Mouse (Mus musculus): ENCODE measurements around the gene Meis1. TPM values are rescaled to one million over a fixed set of nuclear protein-coding genes. Genes with fewer than 3 reads are reported as not detected.

Meis1 gene
- total and polyA plus RNA-seq, 3 experiments: 0.19 to 3.6 (median 0.81) TPM

DNA sequence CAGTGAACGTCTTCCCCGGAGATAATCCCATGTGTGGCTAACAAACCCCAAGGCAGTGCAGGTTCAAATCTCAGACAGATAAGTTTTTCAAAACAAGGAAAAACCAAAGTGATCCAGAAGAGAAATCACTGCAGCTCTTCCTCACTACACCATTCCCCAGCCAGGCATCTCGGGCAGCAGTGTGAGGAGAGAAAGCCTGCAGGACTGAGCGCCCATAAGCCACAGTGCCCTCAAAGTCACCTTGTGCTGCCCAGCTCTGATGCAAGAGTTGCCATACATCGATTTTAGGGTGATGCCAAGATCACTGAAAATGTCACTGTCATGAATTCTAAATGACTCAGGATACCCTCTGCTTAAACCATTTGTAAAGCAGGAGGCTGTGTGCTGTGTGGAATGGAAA lies 15.7 kb downstream of the Meis1 start:
- no peaks in the 10 kb centered on the region for H3K4me1 ChIP-seq (ENCODE audit: control insufficient read depth in 1 of 2, insufficient read depth in 2 of 2)
- H3K9ac ChIP-seq (ENCODE audit: insufficient read depth, low read depth): no peak overlapping the region
- in situ Hi-C loops (cut with MboI; ENCODE audit: low pct_ligation_motif_present, low pct_unique_long_range_greater_than_20kb, low sequenced_read_pairs): no loop called here
- dilution Hi-C loops (cut with MboI; ENCODE audit: extremely low pct_ligation_motif_present, extremely low pct_unique_long_range_greater_than_20kb, low sequenced_read_pairs): no loop called here
- no peaks in the 10 kb centered on the region for H3K27me3 ChIP-seq (replicated peaks)
- no peak for DNase-seq (ENCODE audit: extremely low read depth)
- no peak for TF ChIP-seq ETS1 (conservative IDR thresholded peaks at IDR 0.05; ENCODE audit: low read depth, low read length)
- TF ChIP-seq MXI1 (IDR thresholded peaks at IDR 0.05; ENCODE audit: low read depth, low read length): no peak
- TF ChIP-seq USF2 (conservative IDR thresholded peaks at IDR 0.05; ENCODE audit: low read depth, low read length): no peak
- no peak for TF ChIP-seq CTCF (conservative IDR thresholded peaks at IDR 0.05 in 1 of 2, IDR thresholded peaks at IDR 0.05 in 1 of 2; ENCODE audit: low read depth in 2 of 2, low read length in 2 of 2)
- no peak for TF ChIP-seq RAD21 (IDR thresholded peaks at IDR 0.05; ENCODE audit: low read depth, low read length)
- TF ChIP-seq NELFE (IDR thresholded peaks at IDR 0.05; ENCODE audit: low read depth, low read length): no peak
- TF ChIP-seq USF1 (IDR thresholded peaks at IDR 0.05; ENCODE audit: low read depth, low read length): no peak
- H3K4me3 ChIP-seq (replicated peaks in 1 of 3; ENCODE audit: low read depth in 2 of 3, low read length in 2 of 3, poor library complexity in 1 of 3): no peak overlapping the region
- H3K79me2 ChIP-seq (replicated peaks; ENCODE audit: control insufficient read depth, extremely low read depth, insufficient read depth, poor library complexity, severe bottlenecking): no peaks in the 10 kb centered on the region
- no peaks in the 10 kb centered on the region for H3K36me3 ChIP-seq (replicated peaks in 1 of 2; ENCODE audit: control insufficient read depth in 1 of 2, insufficient read depth in 1 of 2, low read length in 1 of 2)
- H3K9me3 ChIP-seq (replicated peaks; ENCODE audit: low read length): no peaks in the 10 kb centered on the region
- H3K4me2 ChIP-seq (ENCODE audit: insufficient read depth, low read depth, poor library complexity, severe bottlenecking): no peak overlapping the region
- no peak overlapping the region for H3K27ac ChIP-seq (ENCODE audit: insufficient read depth, low read depth)

GRCm38 (mm10) chr11:18996767-18997166 lies 22.0 kb downstream of the Meis1 start:
- no peaks in the 10 kb centered on the region for H3K4me1 ChIP-seq (ENCODE audit: control insufficient read depth in 1 of 2, insufficient read depth in 2 of 2)
- H3K9ac ChIP-seq (ENCODE audit: insufficient read depth, low read depth): no peak overlapping the region
- H3K36me3 ChIP-seq (replicated peaks in 1 of 2; ENCODE audit: control insufficient read depth in 1 of 2, insufficient read depth in 1 of 2, low read length in 1 of 2): no peaks in the 10 kb centered on the region
- H3K4me3 ChIP-seq (replicated peaks in 1 of 3; ENCODE audit: low read depth in 2 of 3, low read length in 2 of 3, poor library complexity in 1 of 3): no peak overlapping the region
- no peaks in the 10 kb centered on the region for H3K27me3 ChIP-seq (replicated peaks)
- no peak overlapping the region for H3K27ac ChIP-seq (ENCODE audit: insufficient read depth, low read depth)
- H3K9me3 ChIP-seq (replicated peaks; ENCODE audit: low read length): no peaks in the 10 kb centered on the region
- no peaks in the 10 kb centered on the region for H3K79me2 ChIP-seq (replicated peaks; ENCODE audit: control insufficient read depth, extremely low read depth, insufficient read depth, poor library complexity, severe bottlenecking)
- H3K4me2 ChIP-seq (ENCODE audit: insufficient read depth, low read depth, poor library complexity, severe bottlenecking): no peak overlapping the region
- DNase-seq (ENCODE audit: extremely low read depth): no peak
- no peak for TF ChIP-seq KAT2A (IDR thresholded peaks at IDR 0.05; ENCODE audit: insufficient replicate concordance, low read length)
- TF ChIP-seq E2F4 (IDR thresholded peaks at IDR 0.05; ENCODE audit: insufficient replicate concordance, low read depth, low read length): no peak
- TF ChIP-seq SIN3A (IDR thresholded peaks at IDR 0.05; ENCODE audit: low read length): no peak
- in situ Hi-C loops (cut with MboI; ENCODE audit: low pct_ligation_motif_present, low pct_unique_long_range_greater_than_20kb, low sequenced_read_pairs) (no loop called here), dilution Hi-C loops (cut with MboI; ENCODE audit: extremely low pct_ligation_motif_present, extremely low pct_unique_long_range_greater_than_20kb, low sequenced_read_pairs) (no loop called here)

GRCm38 (mm10) chr11:18996289-18996688 lies 22.5 kb downstream of the Meis1 start:
- H3K79me2 ChIP-seq (replicated peaks; ENCODE audit: control insufficient read depth, extremely low read depth, insufficient read depth, poor library complexity, severe bottlenecking): no peaks in the 10 kb centered on the region

More at GRCm38 (mm10) chr11:18996289-18996688, 22.5 kb downstream of the Meis1 start:
- peak; percentile 27 for DNase-seq (ENCODE audit: extremely low read depth)
- H3K4me1 ChIP-seq (ENCODE audit: control insufficient read depth in 1 of 2, insufficient read depth in 2 of 2): no peaks in the 10 kb centered on the region
- no peak overlapping the region for H3K9ac ChIP-seq (ENCODE audit: insufficient read depth, low read depth)
- H3K27me3 ChIP-seq (replicated peaks): no peaks in the 10 kb centered on the region
- dilution Hi-C loops (cut with MboI; ENCODE audit: extremely low pct_ligation_motif_present, extremely low pct_unique_long_range_greater_than_20kb, low sequenced_read_pairs) (no loop called here), in situ Hi-C loops (cut with MboI; ENCODE audit: low pct_ligation_motif_present, low pct_unique_long_range_greater_than_20kb, low sequenced_read_pairs) (no loop called here)
- TF ChIP-seq ELF1 (IDR thresholded peaks at IDR 0.05; ENCODE audit: low read depth, low read length) (no peak), HCFC1 (IDR thresholded peaks at IDR 0.05; ENCODE audit: low read depth, low read length) (no peak), NRF1 (IDR thresholded peaks at IDR 0.05; ENCODE audit: low read depth, low read length) (no peak), SMC3 (IDR thresholded peaks at IDR 0.05; ENCODE audit: low read depth, low read length) (peak; percentile 8; the same call in 1 of the 2 replicates), MAZ (IDR thresholded peaks at IDR 0.05; ENCODE audit: low read depth, low read length) (no peak), BHLHE40 (IDR thresholded peaks at IDR 0.05; ENCODE audit: low read depth, low read length) (no peak), E2F4 (IDR thresholded peaks at IDR 0.05; ENCODE audit: insufficient replicate concordance, low read depth, low read length) (no peak), SIN3A (IDR thresholded peaks at IDR 0.05; ENCODE audit: low read length) (no peak), MAX (IDR thresholded peaks at IDR 0.05; ENCODE audit: low read length) (no peak), TBP (conservative IDR thresholded peaks at IDR 0.05; ENCODE audit: low read depth, low read length) (no peak), CTCF (conservative IDR thresholded peaks at IDR 0.05 in 1 of 2, IDR thresholded peaks at IDR 0.05 in 1 of 2; ENCODE audit: low read depth in 2 of 2, low read length in 2 of 2) (peak in 1 of 2 experiments; percentile 44; a peak in 2 of 4 replicates), POLR2AphosphoS2 (IDR thresholded peaks at IDR 0.05; ENCODE audit: low read depth, low read length) (no peak), UBTF (IDR thresholded peaks at IDR 0.05; ENCODE audit: low read depth, low read length) (no peak), ZNF384 (IDR thresholded peaks at IDR 0.05; ENCODE audit: low read depth, low read length) (no peak), JUND (conservative IDR thresholded peaks at IDR 0.05; ENCODE audit: low read depth, low read length) (no peak), RAD21 (IDR thresholded peaks at IDR 0.05; ENCODE audit: low read depth, low read length) (peak; percentile 24), USF1 (IDR thresholded peaks at IDR 0.05; ENCODE audit: low read depth, low read length) (no peak)
- H3K9me3 ChIP-seq (replicated peaks; ENCODE audit: low read length): no peaks in the 10 kb centered on the region
- H3K27ac ChIP-seq (ENCODE audit: insufficient read depth, low read depth): no peak overlapping the region
- no peak overlapping the region for H3K4me2 ChIP-seq (ENCODE audit: insufficient read depth, low read depth, poor library complexity, severe bottlenecking)
- H3K36me3 ChIP-seq (replicated peaks in 1 of 2; ENCODE audit: control insufficient read depth in 1 of 2, insufficient read depth in 1 of 2, low read length in 1 of 2): no peaks in the 10 kb centered on the region
- H3K4me3 ChIP-seq (replicated peaks in 1 of 3; ENCODE audit: low read depth in 2 of 3, low read length in 2 of 3, poor library complexity in 1 of 3): no peak overlapping the region
